ENCODE assay signal across 8 mouse cellular contexts in genomic region chr7:99828083-99828570, GRCm38 (mm10). TPM values are rescaled to one million over a fixed set of nuclear protein-coding genes. Genes with fewer than 3 reads are reported as not detected.
DNase-seq lines count a peak whose midpoint lies in the region; ATAC-seq lines count a peak whose summit lies in the region.

Neu3 (minus strand) TSS chr7:99828417.

- H3K9me3 ChIP-seq in hindbrain, embryonic 16.5 days (ENCODE audit: control insufficient read depth, low read length), result no peaks in the 10 kb centered on the region

- H3K79me2 ChIP-seq in macrophage (ENCODE audit: inconsistent target), result no peaks in the 10 kb centered on the region

- H3K4me3 ChIP-seq in hindbrain, embryonic 16.5 days (ENCODE audit: low read length), result peak within 1 kb of the TSS; percentile 55
- H3K4me3 ChIP-seq in macrophage (ENCODE audit: inconsistent target), result peak within 1 kb of the TSS; percentile 44

- H3K36me3 ChIP-seq in hindbrain, embryonic 16.5 days (ENCODE audit: control insufficient read depth, insufficient read depth, low read length), result no peaks in the 10 kb centered on the region
- H3K36me3 ChIP-seq in macrophage (ENCODE audit: inconsistent target), result no peaks in the 10 kb centered on the region

- DNase-seq in WW6 (ENCODE audit: low read depth, low spot score), result peak; percentile 83
- peak; percentile 72 to 87 for DNase-seq in cerebellum, postnatal 4 days (ENCODE audit: low spot score in 2 of 2)
- DNase-seq in gastrocnemius, adult 18-20 months (ENCODE audit: low spot score), result peak; percentile 96
- peak; percentile 89 to 93 for DNase-seq in left cerebral cortex, adult 18-20 months (ENCODE audit: low spot score in 2 of 2)
- peak; percentile 93 for DNase-seq in right cerebral cortex, adult 18-20 months
- DNase-seq in urinary bladder, postnatal 10 days (ENCODE audit: low spot score), result peak; percentile 76

- H3K27ac ChIP-seq in hindbrain, embryonic 16.5 days (ENCODE audit: low read depth, low read length), result peak within 1 kb of the TSS; percentile 74
- H3K27ac ChIP-seq in macrophage, result 0 out of 2 replicates have a peak within 1 kb of the TSS, but pooled peaks have one; percentile 4

- 1% methylated on average over 26 of the region's 26 CpGs for WGBS in hindbrain, embryonic 16.5 days
- 2% methylated on average over 25 of the region's 26 CpGs for WGBS in macrophage (ENCODE audit: missing documents)

- peak; percentile 98 for ATAC-seq in hindbrain, embryonic 16.5 days

- no peaks in the 10 kb centered on the region for H3K27me3 ChIP-seq in hindbrain, embryonic 16.5 days (replicated peaks; ENCODE audit: control insufficient read depth, insufficient read depth, low read length)

- peak within 1 kb of the TSS; percentile 74 for H3K4me2 ChIP-seq in hindbrain, embryonic 16.5 days (ENCODE audit: low read length)

- peaks cover 3% of the 10 kb centered on the region; the same call in 1 of the 2 replicates for H3K4me1 ChIP-seq in hindbrain, embryonic 16.5 days (ENCODE audit: control insufficient read depth, insufficient read depth, low read depth, low read length)

- peak within 1 kb of the TSS; percentile 71 for H3K9ac ChIP-seq in hindbrain, embryonic 16.5 days (ENCODE audit: low read depth, low read length)

RNA-seq across cellular contexts. Expression of gene Neu3, which starts in this region (rescaled TPM):
- 1 to 10 TPM; 2.5 to 3.0 TPM for total RNA-seq in gastrocnemius, adult 18-20 months (2021)
- 2.3 and 2.8 TPM in 2 replicates for polyA plus RNA-seq in hindbrain, embryonic 16.5 days (2015; fragmentation: Nextera tagmentation; extraction: Ambion mirVana)
- total RNA-seq in left cerebral cortex, adult 18-20 months (2021), result 1 to 10 TPM; 2.3 to 3.0 TPM
- 1 to 10 TPM in 18 of 26 experiments, under 1 TPM in 7, not detected in 1; 0.34 to 3.3 (median 1.6) TPM for total RNA-seq in macrophage (2018; cell fraction: chromatin; rRNA removed)
- total RNA-seq in macrophage (2018; cell fraction: cytosol; rRNA removed), result 1 to 10 TPM in 12 of 26 experiments, under 1 TPM in 14; 0.14 to 1.8 (median 0.91) TPM
- total RNA-seq in macrophage (2018; cell fraction: nucleus; rRNA removed), result 1 to 10 TPM in 14 of 26 experiments, under 1 TPM in 12; 0.16 to 3.3 (median 1.1) TPM
- 0.55 to 1.1 TPM (median 0.79 TPM) in 3 replicates for polyA plus RNA-seq in macrophage (2018)

Comparison
In these comparisons a context has a peak if more than half of its experiments do, and no peak if none do; other contexts are left out.
1. Peak in every context shown above with its lines: DNase-seq, ATAC-seq, H3K4me3 ChIP-seq and H3K27ac ChIP-seq.